ENCODE assay signal across 7 mouse cellular contexts in the genomic region with DNA sequence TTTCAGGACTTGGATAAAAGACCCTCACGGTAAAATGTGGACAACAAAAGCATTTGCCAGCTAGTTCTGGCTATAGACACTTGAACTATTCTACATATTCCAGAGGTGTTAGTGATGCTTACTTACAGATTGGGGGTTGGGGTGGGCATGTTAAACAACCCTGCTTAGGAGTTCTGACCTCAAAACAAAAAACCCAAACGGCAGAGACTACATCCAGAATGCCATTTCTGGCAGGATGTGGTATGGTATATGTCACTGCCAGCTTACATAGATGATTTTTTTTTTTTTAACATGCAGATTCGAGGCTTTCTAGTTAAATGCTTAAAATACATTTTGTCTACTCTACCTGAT. TPM values are rescaled to one million over a fixed set of nuclear protein-coding genes. Genes with fewer than 3 reads are reported as not detected.
DNase-seq lines count a peak whose midpoint lies in the region; ATAC-seq and TF ChIP-seq lines count a peak whose summit lies in the region.

No protein-coding gene starts in this region.

- peaks cover 10% of the 10 kb centered on the region for H3K36me3 ChIP-seq in C2C12 (ENCODE audit: control insufficient read depth, insufficient read depth)
- no peaks in the 10 kb centered on the region for H3K36me3 ChIP-seq in embryonic facial prominence, embryonic 13.5 days
- H3K36me3 ChIP-seq in intestine, postnatal 0 days (ENCODE audit: control insufficient read depth, insufficient read depth) = no peaks in the 10 kb centered on the region
- no peaks in the 10 kb centered on the region for H3K36me3 ChIP-seq in neural tube, embryonic 14.5 days (ENCODE audit: control insufficient read depth, insufficient read depth, low read length)

- peaks cover 51% of the 10 kb centered on the region for H3K79me3 ChIP-seq in C2C12 (ENCODE audit: low read depth)

- H3K9me3 ChIP-seq in embryonic facial prominence, embryonic 13.5 days = no peaks in the 10 kb centered on the region
- no peaks in the 10 kb centered on the region for H3K9me3 ChIP-seq in intestine, postnatal 0 days (ENCODE audit: control insufficient read depth)
- no peaks in the 10 kb centered on the region for H3K9me3 ChIP-seq in neural tube, embryonic 14.5 days (ENCODE audit: control insufficient read depth, low read length)

- peak overlapping the region; percentile 68 for H3K4me2 ChIP-seq in embryonic facial prominence, embryonic 13.5 days
- H3K4me2 ChIP-seq in intestine, postnatal 0 days (replicated peaks; ENCODE audit: low read depth) = peak overlapping the region; percentile 74
- peak overlapping the region; percentile 80 for H3K4me2 ChIP-seq in neural tube, embryonic 14.5 days (ENCODE audit: low read depth, low read length)

- peaks cover 17% of the 10 kb centered on the region for H3K4me1 ChIP-seq in embryonic facial prominence, embryonic 13.5 days
- H3K4me1 ChIP-seq in intestine, postnatal 0 days (replicated peaks; ENCODE audit: control insufficient read depth, insufficient read depth, low read length) = no peaks in the 10 kb centered on the region; the same call in 1 of the 2 replicates
- peaks cover 28% of the 10 kb centered on the region for H3K4me1 ChIP-seq in neural tube, embryonic 14.5 days (ENCODE audit: control insufficient read depth, insufficient read depth, low read length)

- H3ac ChIP-seq in C2C12 (ENCODE audit: control insufficient read depth, insufficient read length, low read depth) = peak overlapping the region; percentile 49

- WGBS in embryonic facial prominence, embryonic 13.5 days = 4% methylated on average over 3 of the region's 3 CpGs
- 2% methylated on average over 3 of the region's 3 CpGs for WGBS in intestine, postnatal 0 days
- WGBS in neural tube, embryonic 14.5 days = 8% methylated on average over 3 of the region's 3 CpGs

- no peak overlapping the region for H3K27ac ChIP-seq in embryonic facial prominence, embryonic 13.5 days
- H3K27ac ChIP-seq in intestine, postnatal 0 days (ENCODE audit: low read depth, low read length) = no peak overlapping the region
- H3K27ac ChIP-seq in neural tube, embryonic 14.5 days (ENCODE audit: low read depth, low read length) = no peak overlapping the region

- ATAC-seq in embryonic facial prominence, embryonic 13.5 days (ENCODE audit: insufficient number of reproducible peaks, insufficient read depth, low FRiP score, low TSS enrichment, low read depth) = no peak
- ATAC-seq in intestine, postnatal 0 days = no peak
- no peak for ATAC-seq in neural tube, embryonic 14.5 days (ENCODE audit: low read depth)

- peak; percentile 79 for DNase-seq in 416B (ENCODE audit: low read depth)
- no peak for DNase-seq in spleen, adult 12 weeks (ENCODE audit: low spot score)
- DNase-seq in cerebellum, adult 8-10 months = no peak

- H3K9ac ChIP-seq in embryonic facial prominence, embryonic 13.5 days = peak overlapping the region; percentile 100
- peak overlapping the region; percentile 100 for H3K9ac ChIP-seq in intestine, postnatal 0 days (ENCODE audit: low read depth, low read length)
- H3K9ac ChIP-seq in neural tube, embryonic 14.5 days (replicated peaks; ENCODE audit: low read depth, low read length) = peak overlapping the region; percentile 99

- peaks cover 60% of the 10 kb centered on the region for H3K79me2 ChIP-seq in C2C12 (ENCODE audit: control insufficient read depth, insufficient read depth)

- H3K27me3 ChIP-seq in C2C12 (ENCODE audit: control insufficient read depth, insufficient read depth, insufficient read length) = no peaks in the 10 kb centered on the region
- no peaks in the 10 kb centered on the region for H3K27me3 ChIP-seq in embryonic facial prominence, embryonic 13.5 days
- H3K27me3 ChIP-seq in intestine, postnatal 0 days (replicated peaks; ENCODE audit: control insufficient read depth, insufficient read depth, low read length) = no peaks in the 10 kb centered on the region
- no peaks in the 10 kb centered on the region; the same call in 1 of the 2 replicates for H3K27me3 ChIP-seq in neural tube, embryonic 14.5 days (ENCODE audit: control insufficient read depth, insufficient read depth, low read length)

- H3K4me3 ChIP-seq in C2C12 (ENCODE audit: insufficient read depth, poor library complexity, severe bottlenecking) = peak overlapping the region; percentile 65
- H3K4me3 ChIP-seq in embryonic facial prominence, embryonic 13.5 days = peak overlapping the region; percentile 92
- peak overlapping the region; percentile 98 for H3K4me3 ChIP-seq in intestine, postnatal 0 days (ENCODE audit: low read depth, low read length)
- peak overlapping the region; percentile 96 for H3K4me3 ChIP-seq in neural tube, embryonic 14.5 days (ENCODE audit: low read depth, low read length)

- TF ChIP-seq CTCF in C2C12 (IDR thresholded peaks at IDR 0.05; ENCODE audit: control insufficient read depth, insufficient read depth, insufficient read length) = no peak
- no peak for TF ChIP-seq CTCF in intestine, postnatal 0 days (IDR thresholded peaks at IDR 0.05; ENCODE audit: low read depth)

TF ChIP-seq in C2C12, 6 proteins besides CTCF, POLR2A, EP300 and RAD21:
- TF ChIP-seq FOSL1 (IDR thresholded peaks at IDR 0.05; ENCODE audit: insufficient read depth, low read length, poor library complexity, severe bottlenecking) (no peak), MYOG (IDR thresholded peaks at IDR 0.05; ENCODE audit: control insufficient read depth, extremely low read depth, insufficient read length) (no peak), USF1 (IDR thresholded peaks at IDR 0.05; ENCODE audit: low read depth) (no peak), MAX (IDR thresholded peaks at IDR 0.05) (no peak), MYOD1 (IDR thresholded peaks at IDR 0.05; ENCODE audit: control insufficient read depth, insufficient read length, low read depth) (no peak), CEBPB (IDR thresholded peaks at IDR 0.05; ENCODE audit: low read depth) (no peak)

RNA-seq across cellular contexts. Expression of gene Rbm33, which starts 1.0 kb away (rescaled TPM):
- polyA plus RNA-seq in C2C12 (2012; fragmentation: generic; extraction: Trizol) = 10.1 TPM
- 14.1 and 15.2 TPM in 2 replicates for polyA plus RNA-seq in embryonic facial prominence, embryonic 13.5 days (2015; fragmentation: Nextera tagmentation; extraction: Ambion mirVana)
- polyA plus RNA-seq in intestine, postnatal 0 days (2015; fragmentation: Nextera tagmentation; extraction: Ambion mirVana) = 6.1 and 7.1 TPM in 2 replicates
- 22.1 and 26.6 TPM in 2 replicates for polyA plus RNA-seq in neural tube, embryonic 14.5 days (2014; fragmentation: Nextera tagmentation; extraction: Ambion mirVana)
